Mouse (Mus musculus) gastrocnemius, postnatal 10 days (tissue): ENCODE measurements around the gene Cadps2. TPM values are rescaled to one million over a fixed set of nuclear protein-coding genes. Genes with fewer than 3 reads are reported as not detected.

Source experiments
- DNase-seq: peaks from one replicate; pipeline ENCODE4 v3.0.0; 2021; ENCODE audit warnings: mixed read lengths
- total RNA-seq, 2 experiments: library from RNA; stranded (reverse); gene quantifications; 2 replicates each; pipeline ENCODE4 v1.2.3; 2021

The Cadps2 gene
- total RNA-seq, 2 experiments from 2014 or later = 0.93 to 1.3 TPM

DNA sequence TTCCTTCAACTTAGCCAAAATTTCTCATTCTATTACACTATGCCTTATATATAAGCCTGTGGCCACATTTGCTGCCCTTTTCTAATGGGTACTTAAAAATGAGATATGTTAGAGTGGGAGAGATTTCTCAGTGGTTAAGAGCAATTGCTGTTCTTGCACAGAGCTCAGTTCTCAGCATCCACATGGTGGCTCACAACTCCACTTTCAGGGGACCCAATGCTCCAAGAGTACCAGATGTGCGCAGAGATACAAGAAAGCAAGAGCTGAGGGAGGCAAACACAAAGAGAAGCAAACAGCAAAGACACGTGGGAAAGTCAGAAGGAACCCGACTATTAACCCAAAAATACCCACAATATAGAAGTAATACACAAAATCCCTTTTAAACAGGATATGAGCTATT, 77.0 kb downstream of the Cadps2 start:
- no peak for DNase-seq

- no peak for DNase-seq
Measured at GRCm38 (mm10) chr6:23758249-23758648, 81.0 kb downstream of the Cadps2 start.

DNA sequence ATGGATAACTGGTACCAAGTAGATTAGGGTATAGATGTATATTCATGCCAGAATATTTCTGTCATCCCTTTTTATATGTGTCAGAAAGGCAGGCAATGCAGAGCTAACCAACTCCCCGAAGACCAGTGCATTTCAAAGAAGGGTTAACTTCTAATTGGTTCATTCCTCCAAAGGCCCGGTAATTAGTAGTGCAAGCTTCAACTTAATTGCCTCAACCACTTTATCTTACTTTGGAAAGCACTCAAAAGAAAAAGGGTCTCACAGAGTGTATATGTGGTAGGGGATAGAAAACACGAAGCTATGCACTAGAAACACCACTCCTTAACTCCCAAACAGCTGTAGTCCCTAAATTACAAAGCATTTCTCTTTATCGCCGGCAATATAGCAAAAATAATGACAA, 90.4 kb downstream of the Cadps2 start:
- DNase-seq = no peak

DNA sequence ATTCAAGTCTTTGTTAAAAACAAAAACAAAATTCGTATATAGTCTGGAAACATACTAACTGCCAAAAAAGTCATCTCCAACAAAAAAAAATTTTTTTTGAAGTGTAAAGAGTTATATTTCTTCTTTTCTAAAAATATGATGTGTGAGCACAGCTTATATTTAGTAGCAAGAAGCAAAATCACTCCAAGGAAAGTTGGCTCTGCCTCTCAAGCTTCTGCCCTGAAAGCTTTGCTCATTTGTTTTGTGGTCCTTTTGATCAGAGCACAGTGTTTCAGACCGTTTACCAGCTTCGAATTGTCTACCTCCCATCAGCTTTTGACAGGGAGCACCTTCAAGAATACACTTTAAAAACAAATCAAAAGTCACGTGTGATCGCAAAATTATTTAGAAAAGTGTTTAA, 99.2 kb downstream of the Cadps2 start:
- no peak for DNase-seq

GRCm38 (mm10) chr6:23732750-23733149, 106.5 kb downstream of the Cadps2 start:
- no peak for DNase-seq

- DNase-seq = no peak
Measured at GRCm38 (mm10) chr6:23728620-23729019, 110.6 kb downstream of the Cadps2 start.

DNA sequence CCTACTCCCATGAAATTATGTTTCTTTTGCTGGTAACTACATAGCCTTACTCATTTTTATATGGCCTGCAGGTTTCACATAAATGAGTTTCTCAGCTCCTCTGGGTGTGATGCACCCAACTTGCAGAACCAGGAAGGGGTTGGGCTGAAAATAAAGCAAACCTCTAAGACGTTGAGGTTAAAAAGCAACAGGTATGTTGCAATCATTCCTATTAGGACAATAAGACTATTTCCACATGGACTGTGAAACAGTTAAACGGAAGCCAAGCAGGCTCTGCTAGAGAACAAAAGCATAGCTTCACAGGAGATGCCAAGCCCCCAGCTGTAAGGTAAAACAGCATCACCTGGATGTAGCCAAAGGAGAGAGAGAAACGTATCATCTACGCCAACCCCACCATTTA, 115.5 kb downstream of the Cadps2 start:
- DNase-seq = no peak

- DNase-seq = no peak
Measured at GRCm38 (mm10) chr6:23720401-23720800, 118.8 kb downstream of the Cadps2 start.

DNA sequence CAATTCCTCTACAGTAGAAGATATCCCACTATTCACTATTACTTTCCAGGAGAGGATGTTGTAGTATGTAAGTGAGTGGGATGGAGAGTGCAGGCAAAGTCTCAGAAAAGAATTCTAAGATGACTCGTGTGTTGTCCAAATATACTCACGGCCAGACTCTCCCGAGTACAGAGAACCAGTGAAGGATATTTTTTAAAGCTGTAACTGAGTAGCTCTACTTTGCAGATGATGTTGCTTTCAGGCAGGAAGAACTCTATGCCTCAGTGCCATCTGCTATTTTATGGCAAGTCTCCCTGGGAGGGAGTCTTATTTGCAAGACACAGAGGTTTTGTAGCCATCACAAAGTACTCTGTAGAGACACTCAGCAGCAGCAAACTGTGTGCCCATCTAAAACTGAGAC, 131.7 kb downstream of the Cadps2 start:
- no peak for DNase-seq

DNA sequence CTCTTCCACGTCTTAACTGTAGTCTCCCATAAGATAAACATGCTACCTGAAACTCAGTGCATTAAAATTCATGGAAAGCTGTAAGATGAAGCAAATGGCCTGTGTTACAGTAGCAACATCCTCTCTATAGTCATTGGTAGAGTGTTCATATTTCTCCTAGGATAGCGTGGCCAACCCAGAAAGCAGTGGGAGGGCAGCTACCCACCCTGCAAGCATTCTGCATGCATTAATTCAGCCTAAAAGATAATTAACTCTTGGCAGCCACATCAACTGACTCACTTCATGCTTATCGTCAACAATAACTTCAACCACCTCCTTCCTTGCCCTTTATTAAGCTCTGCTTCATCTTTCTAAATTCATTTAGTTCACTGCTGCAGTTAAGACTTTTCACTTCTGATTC, 138.3 kb downstream of the Cadps2 start:
- DNase-seq = no peak

DNA sequence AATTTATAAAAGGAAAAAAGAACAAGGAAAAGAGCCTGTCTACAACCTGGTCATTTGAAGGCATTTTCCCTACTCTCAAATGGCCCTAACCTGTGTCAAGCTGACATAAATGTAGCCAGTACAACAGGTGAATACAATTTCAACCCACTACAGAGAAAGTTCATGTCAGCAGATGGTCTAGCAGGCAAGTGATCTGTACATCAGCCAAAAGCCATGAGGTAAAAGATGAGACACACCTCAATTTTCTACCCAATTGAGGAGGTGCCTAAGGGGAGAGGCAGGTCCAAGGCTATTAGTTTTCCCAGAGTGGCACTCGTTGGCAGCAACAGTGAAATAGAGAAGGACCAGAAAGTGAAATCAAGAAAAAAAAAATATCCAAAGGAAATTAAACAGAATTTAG, 161.0 kb downstream of the Cadps2 start:
- no peak for DNase-seq

- no peak for DNase-seq
Measured at GRCm38 (mm10) chr6:23655036-23655435, 184.2 kb downstream of the Cadps2 start, which contains the start of gene Rnf148. TSS of gene Rnf148 (minus strand) at chr6:23655136.

GRCm38 (mm10) chr6:23650205-23650604, 189.0 kb downstream of the Cadps2 start, which contains the start of gene Rnf133:
TSS of gene Rnf133 (minus strand) at chr6:23650305.
- DNase-seq = no peak

DNA sequence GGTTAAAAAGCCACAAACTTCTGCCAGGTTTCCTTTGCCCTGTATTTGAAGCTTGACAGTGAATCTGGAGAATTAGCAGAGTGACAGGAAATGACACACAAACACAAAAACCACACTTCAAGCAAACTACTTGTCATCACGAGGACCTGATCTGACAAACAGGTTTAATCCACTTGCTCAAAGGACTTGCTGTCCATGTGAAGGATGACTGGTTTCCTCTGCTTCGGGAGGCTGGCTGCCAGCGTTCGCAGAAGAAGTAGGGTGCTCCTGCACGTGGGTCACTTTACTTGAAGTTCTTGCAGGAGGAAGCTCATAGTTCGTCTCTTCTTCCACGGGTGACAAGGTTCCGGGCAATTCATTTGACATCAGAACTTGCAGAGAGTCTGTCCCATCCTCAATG, 190.5 kb downstream of the Cadps2 start:
- DNase-seq = no peak

GRCm38 (mm10) chr6:23647627-23648247, 191.5 kb downstream of the Cadps2 start:
- peak; percentile 16 for DNase-seq

DNA sequence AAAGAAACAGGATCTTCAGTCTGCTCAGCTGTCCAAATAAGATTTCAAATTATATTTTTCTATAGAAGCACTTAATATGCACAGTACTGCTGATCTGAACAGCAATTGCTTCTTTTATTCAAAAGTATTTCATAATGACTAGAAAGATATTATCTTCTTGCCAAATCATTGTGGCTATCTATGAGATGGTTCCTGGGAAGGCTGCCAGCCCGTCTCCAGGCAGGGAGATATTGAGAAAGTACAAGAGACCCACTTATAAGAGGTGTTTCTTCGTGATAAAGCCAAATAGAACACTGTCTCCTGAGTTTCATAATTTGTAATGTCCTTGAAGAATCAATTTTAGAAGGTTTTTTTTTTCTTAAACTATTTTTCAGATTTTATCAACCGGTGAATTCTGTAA, 202.1 kb downstream of the Cadps2 start:
- DNase-seq = no peak

DNA sequence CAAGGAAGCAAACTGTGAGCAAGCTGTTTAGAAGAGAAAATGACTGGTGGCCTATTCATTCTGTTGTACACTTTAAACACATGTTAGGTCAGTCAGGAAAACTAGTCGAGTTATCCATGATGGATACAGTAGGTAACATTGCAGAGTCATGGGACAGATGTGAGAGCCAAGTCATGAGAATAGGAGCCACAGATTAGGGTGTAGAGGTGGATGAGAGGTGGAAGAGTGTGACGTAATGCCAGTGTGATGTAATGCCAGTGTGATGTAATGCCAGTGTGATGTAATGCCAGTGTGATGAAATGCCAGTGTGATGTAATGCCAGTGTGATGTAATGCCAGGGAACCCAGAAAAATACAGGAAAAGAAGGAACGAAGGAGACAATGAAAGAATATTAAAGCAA, 204.0 kb downstream of the Cadps2 start:
- DNase-seq = no peak

- no peak for DNase-seq
Measured at GRCm38 (mm10) chr6:23634016-23634415, 205.2 kb downstream of the Cadps2 start.

GRCm38 (mm10) chr6:23630465-23630864, 208.8 kb downstream of the Cadps2 start:
- no peak for DNase-seq

DNA sequence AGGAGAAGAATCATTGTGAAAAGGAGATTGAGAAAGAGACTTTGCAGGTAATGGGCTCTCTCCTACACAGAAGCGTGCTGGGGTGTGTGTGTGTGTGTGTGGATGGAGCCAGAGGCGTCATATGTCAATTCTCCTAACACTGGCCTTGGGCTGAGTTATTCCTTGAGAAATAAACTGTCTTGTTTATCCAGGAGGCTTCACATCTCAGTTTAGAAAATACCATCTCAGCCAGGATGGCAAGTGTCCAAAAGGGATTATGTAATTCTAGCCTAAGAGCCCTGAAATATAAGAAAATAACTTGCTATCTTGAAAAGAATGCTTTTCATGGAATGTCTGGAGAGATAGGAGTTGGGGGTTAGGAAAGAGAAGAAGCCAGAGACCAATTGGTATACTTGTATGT, 264.1 kb downstream of the Cadps2 start:
- no peak for DNase-seq

- no peak for DNase-seq
Measured at GRCm38 (mm10) chr6:23573750-23574149, 265.5 kb downstream of the Cadps2 start.

GRCm38 (mm10) chr6:23572401-23572800, 266.8 kb downstream of the Cadps2 start:
- DNase-seq = no peak

DNA sequence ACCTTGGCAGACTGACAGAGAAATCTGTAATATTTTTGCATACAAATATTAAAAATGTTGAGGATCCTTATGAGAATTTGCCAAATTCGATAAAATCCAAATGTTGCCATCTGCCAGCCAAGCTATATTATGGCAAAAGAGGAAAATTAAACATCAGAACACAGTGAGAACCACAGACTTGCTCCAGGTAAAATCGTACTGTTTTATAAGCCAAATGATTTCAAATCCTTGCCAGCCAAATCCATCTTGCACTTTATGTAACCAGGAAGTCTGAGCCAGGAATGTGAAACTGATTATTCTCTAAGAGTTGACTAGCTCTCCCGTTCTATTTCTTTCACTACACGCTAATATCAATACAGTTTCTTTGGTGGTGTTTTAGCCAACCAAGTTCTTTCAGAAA, 269.5 kb downstream of the Cadps2 start:
- DNase-seq = no peak

- DNase-seq = no peak
Measured at GRCm38 (mm10) chr6:23568688-23569087, 270.5 kb downstream of the Cadps2 start.

DNA sequence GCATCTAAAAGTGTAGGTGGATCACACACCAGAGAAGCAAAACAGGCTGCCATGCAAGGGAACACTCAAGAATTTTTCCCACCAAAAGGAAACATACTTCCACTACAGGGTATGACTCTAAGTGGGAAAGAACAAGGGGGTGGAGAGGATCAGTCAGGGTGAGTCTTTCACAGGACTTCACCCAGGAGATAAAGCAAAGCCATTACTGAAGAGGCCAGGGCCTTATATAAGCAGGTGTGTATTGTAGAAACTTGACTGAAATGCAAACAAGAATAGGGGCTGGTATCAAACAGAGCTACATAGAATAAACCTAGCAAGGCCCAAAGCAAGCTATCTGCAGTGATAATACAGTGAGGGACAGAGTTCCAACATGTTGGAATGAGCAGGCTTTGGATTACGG, 271.6 kb downstream of the Cadps2 start:
- no peak for DNase-seq
